Mouse (Mus musculus): ENCODE results near the gene Ddb1.

Ddb1 gene

DNA sequence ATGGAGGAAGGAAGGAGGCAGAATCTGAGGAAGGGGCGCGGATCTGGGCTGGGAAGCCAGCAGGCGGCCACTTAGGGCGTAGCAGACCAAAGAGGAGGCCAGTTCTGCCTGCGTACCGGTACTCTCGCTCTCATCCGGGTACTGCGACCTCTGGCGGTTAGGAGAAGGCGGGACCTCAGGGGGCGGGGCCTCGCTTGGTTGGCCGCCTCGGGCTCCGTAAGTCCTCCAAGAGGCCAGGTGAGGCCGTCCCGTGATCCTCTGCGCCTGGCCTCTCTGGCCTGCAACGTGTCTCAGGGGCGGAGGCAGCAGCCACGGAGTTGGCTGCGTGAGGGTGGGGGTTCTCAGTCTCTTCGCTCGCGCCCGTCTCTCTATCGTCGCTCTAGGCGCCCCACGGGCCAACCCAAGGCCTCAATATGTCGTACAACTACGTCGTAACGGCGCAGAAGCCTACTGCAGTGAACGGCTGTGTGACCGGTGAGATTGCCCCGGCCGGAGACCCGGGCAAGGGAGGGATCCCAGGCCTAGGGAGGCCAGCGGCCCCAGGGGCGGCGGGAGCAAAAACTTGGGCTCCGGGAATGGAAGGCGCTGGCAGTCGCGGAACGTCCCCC, at the start of gene Ddb1, which contains the start of gene Tkfc:
Ddb1 (plus strand) TSS at position 35 of the 608 bp plus-strand sequence.
Tkfc (minus strand) TSS at position 362 of the 608 bp plus-strand sequence.
- ChIA-PET CTCF (interaction anchor here in 2 of 4 experiments (0.6 to 2.1 kb wide), 10 partner anchors 10 to 374 kb away, joined by 3 to 11 read pairs (median 4); partner anchors contain the start of genes Cyb561a3 (in 2 of the 2), Tmem138 (in 2 of the 2), Cpsf7 (in 1 of the 2) and Sdhaf2 (in 1 of the 2)), POLR2A (interaction anchor here (0.5 to 24.0 kb wide), 84 partner anchors 9 to 1910 kb away, joined by 3 to 468 read pairs (median 5); partner anchors contain the start of genes Cpsf7 (in 3 of the 4), Cyb561a3 (in 3 of the 4), Sdhaf2 (in 3 of the 4) and Tmem138 (in 3 of the 4))

DNA sequence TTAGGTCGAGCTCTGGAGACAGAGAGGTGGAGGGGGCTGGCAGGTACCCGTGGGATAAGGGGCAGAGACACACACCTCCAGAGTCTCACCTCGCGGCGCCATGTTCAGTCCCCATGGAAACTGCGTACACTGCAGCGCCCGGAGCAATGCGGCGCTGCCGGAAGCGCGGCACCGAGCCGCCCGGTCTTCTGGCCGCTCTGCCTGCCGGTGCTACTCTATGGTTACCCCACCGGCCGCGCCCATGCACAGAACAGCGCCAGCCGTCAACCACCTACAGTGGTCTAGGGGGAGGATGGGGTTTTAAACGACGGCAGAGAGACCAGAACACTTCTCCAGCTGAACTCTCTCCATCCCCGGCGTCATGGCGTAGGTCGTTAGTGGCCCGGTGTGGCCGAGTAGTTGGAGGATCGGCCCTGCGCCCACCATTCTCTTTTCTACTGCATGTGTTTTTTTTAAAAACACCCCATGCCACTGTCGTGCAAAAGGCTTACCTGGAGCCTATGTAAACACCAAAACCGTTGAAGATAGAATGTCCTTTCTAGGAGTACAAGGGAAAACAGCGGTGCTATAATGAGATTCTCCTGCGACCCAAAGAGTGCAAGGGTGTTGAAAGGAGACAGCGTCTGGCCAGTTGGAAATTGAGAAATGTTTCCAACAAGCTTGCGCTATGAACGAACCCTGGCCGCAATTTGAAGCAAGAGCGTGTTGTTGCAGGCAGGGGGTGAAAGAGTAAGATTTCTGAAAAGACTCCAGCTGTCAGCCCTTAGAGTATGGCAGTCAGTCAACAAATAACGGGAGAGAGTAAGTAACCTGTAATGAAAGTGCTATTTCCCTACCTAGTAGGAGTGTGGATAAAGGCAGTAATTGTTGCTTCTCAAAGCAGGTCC, 49.3 kb upstream of the Ddb1 start, which contains the start of gene Tmem216:
Tmem216 (minus strand) TSS at position 615 of the 887 bp plus-strand sequence.
- POLR2A ChIA-PET, result interaction anchor here in 3 of 4 experiments (0.7 to 3.2 kb wide), 21 partner anchors 8 to 417 kb away, joined by 3 to 18 read pairs (median 5); partner anchors contain the start of genes Cpsf7 (in 2 of the 3), Cyb561a3 (in 2 of the 3), Ddb1 (in 2 of the 3) and Sdhaf2 (in 2 of the 3)
- CTCF ChIA-PET, result interaction anchor here in 2 of 4 experiments (1.1 to 2.1 kb wide), 2 partner anchors 21 to 54 kb away, joined by 3 to 9 read pairs; partner anchors contain the start of genes Cyb561a3 (in 1 of the 2) and Tmem138 (in 1 of the 2)

DNA sequence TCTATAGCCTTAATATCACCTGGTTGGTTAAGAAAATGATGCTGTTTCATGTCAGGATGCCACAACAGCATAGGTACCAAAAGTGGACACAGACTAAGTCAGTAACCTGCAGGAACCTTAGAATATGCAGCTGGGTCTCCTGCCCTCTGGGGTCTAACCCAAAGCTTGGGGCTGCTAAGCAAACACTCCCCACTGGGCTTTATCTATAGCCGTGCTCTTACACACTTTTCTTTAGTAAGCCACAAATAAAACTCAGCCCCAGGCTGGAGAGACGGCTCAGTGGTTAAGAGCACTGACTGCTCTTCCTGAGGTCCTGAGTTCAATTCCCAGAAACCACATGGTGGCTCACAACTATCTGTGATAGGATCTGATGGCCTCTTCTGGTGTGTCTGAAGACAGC, 48.1 kb upstream of the Ddb1 start:
- ChIA-PET POLR2A (interaction anchor here in 2 of 4 experiments (0.6 to 2.9 kb wide), 4 partner anchors 13 to 416 kb away, joined by 3 to 18 read pairs (median 8); partner anchors contain the start of genes Cpsf7 (in 1 of the 2) and Sdhaf2 (in 1 of the 2)), CTCF (interaction anchor here in 1 of 4 experiments (2.1 kb wide), 1 partner anchor 20 kb away, joined by 9 read pairs; the partner anchor contains the start of genes Cyb561a3 and Tmem138)

DNA sequence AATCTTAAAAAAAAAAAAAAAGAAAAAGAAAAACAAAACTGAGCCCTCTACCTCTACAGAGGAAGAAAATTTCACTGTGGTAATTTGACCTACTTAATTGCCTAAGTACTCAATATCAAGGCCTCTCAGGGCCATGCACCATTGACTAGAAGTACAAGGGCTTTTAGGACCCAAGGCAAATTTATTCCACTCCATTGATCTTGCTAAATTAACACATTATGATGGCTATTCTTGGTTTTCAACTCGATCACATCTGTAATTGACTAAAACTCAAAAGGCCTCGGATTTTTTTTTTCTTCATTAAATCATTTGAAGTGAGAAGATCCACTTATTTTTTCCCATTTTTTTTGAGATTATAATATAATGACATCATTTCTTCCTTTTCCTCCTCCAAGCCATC, 47.7 kb upstream of the Ddb1 start:
- CTCF ChIA-PET, result interaction anchor here in 3 of 4 experiments (0.7 to 2.1 kb wide), 4 partner anchors 19 to 497 kb away, joined by 5 to 9 read pairs (median 8); partner anchors contain the start of genes Cyb561a3 (in 1 of the 3) and Tmem138 (in 1 of the 3)
- POLR2A ChIA-PET, result interaction anchor here in 2 of 4 experiments (0.6 to 2.9 kb wide), 4 partner anchors 12 to 416 kb away, joined by 3 to 18 read pairs (median 4); no protein-coding TSS in a partner anchor

DNA sequence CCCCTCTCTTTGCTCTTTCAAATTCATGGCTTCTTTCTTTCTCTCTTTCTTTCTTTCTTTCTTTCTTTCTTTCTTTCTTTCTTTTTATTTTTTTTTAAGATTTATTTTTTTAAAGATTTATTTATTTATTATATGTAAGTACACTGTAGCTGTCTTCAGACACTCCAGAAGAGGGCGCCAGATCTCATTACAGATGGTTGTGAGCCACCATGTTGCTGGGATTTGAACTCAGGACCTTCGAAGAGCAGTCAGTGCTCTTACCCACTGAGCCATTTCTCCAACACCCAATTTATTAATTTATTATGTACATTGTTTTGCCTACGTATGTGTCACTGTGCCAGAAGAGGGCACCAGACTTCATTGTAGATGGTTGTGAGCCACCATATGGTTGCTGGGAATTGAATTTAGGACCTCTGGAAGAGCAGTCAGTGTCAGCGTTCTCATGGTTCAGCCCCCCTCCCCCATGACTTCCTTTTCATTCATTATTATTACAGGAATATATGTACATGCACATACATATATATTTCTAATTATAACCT, 47.2 kb upstream of the Ddb1 start:
- POLR2A ChIA-PET, result interaction anchor here in 1 of 4 experiments (0.6 to 0.7 kb wide), 2 partner anchors 14 to 20 kb away, joined by 3 to 4 read pairs; no protein-coding TSS in a partner anchor
- CTCF ChIA-PET, result interaction anchor here in 3 of 4 experiments (0.6 to 2.1 kb wide), 7 partner anchors 19 to 498 kb away, joined by 3 to 9 read pairs (median 5); partner anchors contain the start of genes Cyb561a3 (in 1 of the 3) and Tmem138 (in 1 of the 3)

DNA sequence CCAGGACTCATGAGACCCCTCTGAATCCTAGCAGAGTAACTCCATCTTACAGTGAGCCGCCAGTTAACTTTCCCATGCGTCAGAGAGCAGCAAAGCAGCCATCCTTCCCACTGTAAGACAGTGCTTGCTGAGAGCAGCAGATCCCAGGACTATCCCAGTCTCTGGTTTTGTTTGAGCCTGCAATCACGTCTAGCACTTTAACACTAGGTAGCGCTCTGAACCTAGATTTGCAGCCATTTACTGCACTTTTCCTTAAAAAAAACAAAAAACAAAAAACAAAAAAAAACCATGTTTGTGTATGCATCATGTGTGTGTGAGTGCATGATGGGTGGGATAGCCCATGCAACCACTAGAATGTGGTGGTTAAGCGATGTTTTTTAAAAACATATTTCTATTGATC, 45.0 kb upstream of the Ddb1 start:
- ChIA-PET CTCF (no interaction called here), POLR2A (interaction anchor here in 1 of 4 experiments (0.7 to 1.7 kb wide), 2 partner anchors 28 to 46 kb away, joined by 3 to 5 read pairs; partner anchors contain the start of genes Ddb1 and Tkfc)

DNA sequence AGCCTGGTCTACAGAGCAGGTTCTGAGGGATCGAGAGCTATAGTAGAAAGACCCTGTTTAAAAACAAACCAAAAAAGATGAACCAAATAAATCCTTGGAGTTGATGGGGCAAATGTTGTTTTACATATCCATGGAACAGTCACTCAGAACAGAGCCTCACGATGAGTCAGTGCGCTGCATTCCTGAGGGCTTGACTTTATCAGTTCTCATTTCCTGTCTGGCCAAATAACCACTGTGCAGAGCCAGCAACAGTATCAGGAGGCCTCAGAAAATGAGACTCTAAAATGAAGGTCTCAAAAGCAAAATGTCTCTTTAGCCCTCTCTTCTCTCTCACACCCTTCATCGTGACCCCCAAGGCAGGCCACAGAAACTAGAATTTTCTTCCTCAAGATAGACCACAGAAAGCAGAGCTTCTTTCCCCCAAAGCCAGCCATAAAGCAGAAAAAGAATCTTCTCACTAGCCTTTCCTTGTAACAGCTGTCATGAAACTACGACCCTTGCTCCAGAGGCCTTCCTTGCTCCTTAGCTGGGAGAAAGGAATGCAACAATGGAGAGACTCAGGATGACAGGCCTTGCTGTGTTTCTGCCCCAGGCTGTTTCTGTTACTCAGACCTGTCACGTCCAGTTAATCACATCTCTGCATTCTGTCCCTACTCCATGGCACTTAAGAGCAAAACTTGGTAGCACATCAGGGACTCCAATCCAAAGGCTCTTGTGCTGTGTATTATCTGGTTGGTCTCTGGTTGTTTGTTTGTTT, 43.4 kb upstream of the Ddb1 start:
- CTCF ChIA-PET, result interaction anchor here in 2 of 4 experiments (0.6 to 1.3 kb wide), 8 partner anchors 16 to 418 kb away, joined by 3 to 6 read pairs (median 3); partner anchors contain the start of genes Cyb561a3 (in 1 of the 2) and Tmem138 (in 1 of the 2)
- POLR2A ChIA-PET, result interaction anchor here in 3 of 4 experiments (0.6 to 2.0 kb wide), 11 partner anchors 10 to 140 kb away, joined by 3 to 14 read pairs (median 4); partner anchors contain the start of genes Cyb561a3 (in 2 of the 3), Ddb1 (in 2 of the 3) and Tmem138 (in 2 of the 3)

DNA sequence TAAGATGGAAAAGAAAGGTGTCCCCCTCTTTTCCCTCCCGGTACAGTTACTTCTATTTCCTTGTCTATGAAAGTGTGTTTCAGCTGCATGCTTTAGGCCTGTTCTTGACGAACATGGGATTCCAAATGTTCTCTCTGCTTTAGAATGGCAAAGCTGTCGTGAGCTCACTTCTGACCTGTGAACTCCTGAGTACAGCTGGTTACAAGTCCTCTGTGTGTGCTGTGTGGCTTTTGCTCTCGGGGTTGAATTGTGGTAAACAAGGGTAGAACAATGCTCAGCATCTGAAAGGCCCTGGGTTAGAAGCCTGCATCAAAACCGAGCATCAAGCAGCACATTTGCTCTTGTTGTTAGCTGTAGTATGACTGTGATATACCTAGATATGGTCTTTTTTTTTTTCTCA, 42.8 kb upstream of the Ddb1 start:
- ChIA-PET CTCF (no interaction called here), POLR2A (interaction anchor here in 2 of 4 experiments (1.1 to 2.0 kb wide), 3 partner anchors 15 to 70 kb away, joined by 3 to 14 read pairs (median 5); partner anchors contain the start of genes Cyb561a3 (in 1 of the 2), Ddb1 (in 1 of the 2) and Tmem138 (in 1 of the 2))

DNA sequence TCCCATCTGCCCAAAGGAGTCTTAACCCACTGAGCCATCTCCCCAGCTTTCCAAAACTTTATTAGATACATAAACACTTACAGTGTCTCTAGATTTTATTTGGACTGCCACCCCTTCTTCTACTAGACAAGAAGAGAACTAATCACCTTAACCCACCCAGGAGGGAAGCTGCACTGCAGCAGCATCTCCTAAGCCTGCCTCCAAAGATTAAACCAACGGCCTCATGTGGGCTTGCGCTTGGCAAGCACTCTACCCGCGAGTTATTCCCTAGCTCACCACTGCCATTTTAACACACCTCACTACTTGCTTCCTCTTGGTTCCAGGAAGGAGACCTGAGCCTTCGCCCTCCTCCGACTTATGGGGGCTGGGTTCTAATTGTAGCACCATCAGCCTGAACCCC, 40.8 kb upstream of the Ddb1 start:
- POLR2A ChIA-PET, result interaction anchor here in 3 of 4 experiments (0.6 to 2.8 kb wide), 13 partner anchors 9 to 55 kb away, joined by 3 to 10 read pairs (median 4); partner anchors contain the start of genes Cyb561a3 (in 2 of the 3), Ddb1 (in 2 of the 3), Tmem138 (in 2 of the 3) and Tkfc (in 1 of the 3)
- CTCF ChIA-PET, result interaction anchor here in 1 of 4 experiments (1.1 to 1.7 kb wide), 3 partner anchors 12 to 419 kb away, joined by 3 to 4 read pairs (median 3); partner anchors contain the start of gene Cyb561a3

DNA sequence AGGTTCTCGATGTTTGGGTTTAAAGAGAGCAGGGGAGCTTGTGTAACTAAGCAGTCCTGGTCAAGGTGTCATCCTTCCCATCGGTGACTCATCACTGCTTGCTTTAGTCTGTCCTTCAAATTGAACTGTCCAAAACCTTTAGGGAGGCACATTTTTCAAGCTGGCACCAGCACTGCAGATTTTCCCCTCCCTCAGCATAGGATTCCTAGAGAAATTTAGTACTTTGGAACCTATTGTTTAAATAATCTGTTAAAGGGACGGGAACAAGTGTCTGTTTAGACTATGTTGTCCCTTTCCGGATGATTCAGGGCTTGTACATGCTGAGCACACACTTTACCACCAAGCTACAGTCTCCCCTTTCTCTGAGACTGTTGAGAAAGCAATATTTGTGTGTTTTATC, 39.9 kb upstream of the Ddb1 start:
- POLR2A ChIA-PET, result interaction anchor here in 3 of 4 experiments (0.7 to 4.3 kb wide), 7 partner anchors 10 to 284 kb away, joined by 3 to 19 read pairs (median 9); partner anchors contain the start of genes Cyb561a3 (in 3 of the 3), Tmem138 (in 3 of the 3), Ddb1 (in 1 of the 3) and Tkfc (in 1 of the 3)

DNA sequence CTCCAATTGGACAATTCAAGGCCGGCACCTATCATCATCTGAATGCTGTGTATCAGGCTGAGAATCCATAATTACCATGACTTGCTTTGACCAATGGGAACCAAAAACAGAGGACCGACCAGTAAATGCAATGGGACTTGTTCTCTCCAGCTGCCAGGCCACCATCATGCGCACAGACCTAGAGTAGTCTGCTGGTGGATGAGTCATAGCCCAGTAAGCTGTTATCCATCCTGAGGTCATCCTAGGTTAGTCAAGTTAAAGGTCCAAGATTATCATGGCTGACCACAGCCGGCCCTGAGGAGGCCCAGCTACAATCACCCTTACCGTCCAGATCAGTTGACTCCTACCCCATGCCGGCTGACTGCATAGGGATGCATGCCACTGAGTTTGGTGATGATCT, 35.5 kb upstream of the Ddb1 start:
- ChIA-PET POLR2A (interaction anchor here in 2 of 4 experiments (1.1 to 2.4 kb wide), 2 partner anchors 7 to 13 kb away, joined by 3 to 9 read pairs; partner anchors contain the start of genes Cyb561a3 (in 1 of the 2) and Tmem138 (in 1 of the 2)), CTCF (no interaction called here)

More for the DNA sequence above, 39.9 kb upstream of the Ddb1 start:
- CTCF ChIA-PET, result interaction anchor here in 2 of 4 experiments (0.6 to 1.7 kb wide), 2 partner anchors 26 to 37 kb away, joined by 4 to 7 read pairs; no protein-coding TSS in a partner anchor

DNA sequence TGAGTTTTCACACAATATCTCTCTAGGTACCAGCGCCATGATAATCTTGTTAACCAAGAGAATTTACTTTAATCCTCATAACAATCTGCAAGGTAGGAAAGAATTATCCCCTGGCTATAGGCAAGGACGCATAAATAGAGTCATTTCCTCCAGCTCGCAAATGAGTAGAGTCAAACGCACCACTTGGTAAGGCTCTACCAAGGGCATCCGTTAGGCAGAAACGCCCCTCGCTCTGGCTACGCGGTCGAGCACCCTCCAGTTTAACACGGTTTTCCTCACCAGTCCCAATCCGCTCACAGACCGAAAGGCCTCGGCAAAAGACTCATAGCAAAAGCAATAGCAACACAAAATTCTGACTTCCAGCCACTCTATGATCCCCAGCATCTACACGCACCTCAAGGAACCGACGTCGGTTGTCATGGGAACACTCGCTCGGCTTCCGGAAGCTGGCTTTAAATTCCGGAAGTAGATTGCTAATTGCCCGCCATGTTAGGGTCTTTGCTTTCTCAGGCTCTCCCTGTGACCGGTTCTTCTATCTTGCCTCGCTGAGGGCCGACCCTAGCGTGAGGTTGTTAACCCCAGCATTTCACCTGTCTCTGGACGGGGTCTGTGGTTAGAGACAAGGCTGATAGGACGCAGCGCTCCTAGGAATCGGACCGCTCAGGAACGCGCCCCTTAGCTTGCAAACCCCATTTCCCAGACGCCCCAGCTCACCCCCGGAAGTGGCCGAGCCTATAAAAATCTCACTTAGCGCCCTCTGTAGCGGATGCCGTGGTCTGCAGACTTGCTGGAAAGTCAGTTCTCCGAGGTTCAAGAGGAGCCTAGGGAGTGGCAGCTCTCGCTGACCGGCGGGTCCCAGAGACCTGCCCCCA, 28.2 kb upstream of the Ddb1 start, which contains the start of the genes Cyb561a3 and Tmem138:
Cyb561a3 (plus strand) TSS at position 483 of the 872 bp plus-strand sequence.
Tmem138 (minus strand) TSS at position 673 of the 872 bp plus-strand sequence.
- POLR2A ChIA-PET, result interaction anchor here in 3 of 4 experiments (0.5 to 9.1 kb wide), 61 partner anchors 8 to 1388 kb away, joined by 3 to 106 read pairs (median 4); partner anchors contain the start of genes Cpsf7 (in 3 of the 3), Ddb1 (in 3 of the 3), Sdhaf2 (in 3 of the 3) and Tkfc (in 3 of the 3)

DNA sequence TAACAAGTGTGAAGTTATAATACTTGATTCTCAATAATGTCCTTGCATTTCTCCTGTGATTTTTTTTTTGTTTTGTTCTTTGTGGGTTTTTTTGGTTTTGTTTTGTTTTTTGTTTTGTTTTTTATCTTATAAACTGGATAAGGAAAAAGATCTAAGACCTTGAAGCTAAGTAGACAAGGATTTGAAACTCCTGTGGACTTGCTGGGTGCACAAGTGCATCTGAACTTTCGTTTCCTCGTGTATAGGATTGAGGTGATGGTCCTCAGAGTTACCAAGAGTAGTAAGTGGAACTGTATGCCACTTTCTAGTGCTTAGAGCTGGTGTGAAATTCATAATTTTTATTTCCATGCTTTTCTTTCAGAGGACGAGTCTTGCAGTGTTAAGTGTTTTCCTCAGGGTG, 25.0 kb upstream of the Ddb1 start:
- ChIA-PET POLR2A (interaction anchor here in 3 of 4 experiments (0.7 to 9.1 kb wide), 13 partner anchors 8 to 313 kb away, joined by 3 to 106 read pairs (median 3); partner anchors contain the start of genes Ddb1 (in 2 of the 3), Tkfc (in 2 of the 3) and Sdhaf2 (in 1 of the 3)), CTCF (interaction anchor here in 1 of 4 experiments (1.2 kb wide), 1 partner anchor 18 kb away, joined by 4 read pairs; no protein-coding TSS in a partner anchor)

More for the DNA sequence above, 28.2 kb upstream of the Ddb1 start, which contains the start of the genes Cyb561a3 and Tmem138:
- CTCF ChIA-PET, result interaction anchor here (0.6 to 1.8 kb wide), 18 partner anchors 10 to 132 kb away, joined by 3 to 9 read pairs (median 3); partner anchors contain the start of genes Ddb1 (in 2 of the 4), Tkfc (in 2 of the 4), Cpsf7 (in 1 of the 4) and Sdhaf2 (in 1 of the 4)

DNA sequence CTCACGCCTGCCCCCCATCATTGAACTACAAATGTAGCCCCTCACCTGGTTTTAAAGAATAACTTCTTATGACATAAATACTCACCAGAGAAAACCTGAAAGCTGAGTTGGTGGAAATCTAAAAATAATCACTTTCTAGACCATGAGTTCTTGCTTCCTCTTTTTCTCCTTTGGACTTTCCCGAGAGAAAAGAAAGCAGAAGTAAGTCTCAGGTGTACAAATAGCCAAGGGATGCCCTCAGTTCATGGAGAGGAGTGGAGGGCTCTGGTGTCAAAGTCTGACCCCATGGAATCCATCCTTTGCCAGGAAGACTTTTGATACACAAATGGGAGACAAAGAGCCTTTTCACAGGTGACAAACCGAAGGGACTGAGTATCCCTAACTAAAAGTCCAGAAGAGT, 24.4 kb upstream of the Ddb1 start:
- ChIA-PET POLR2A (interaction anchor here in 2 of 4 experiments (0.7 to 9.1 kb wide), 6 partner anchors 12 to 314 kb away, joined by 3 to 106 read pairs (median 4); partner anchors contain the start of genes Ddb1 (in 1 of the 2), Sdhaf2 (in 1 of the 2) and Tkfc (in 1 of the 2)), CTCF (no interaction called here)

All from embryonic stem cell, embryonic (primary cell).